Comparison of ENCODE assay signal across 8 mouse cellular contexts in the genomic region with DNA sequence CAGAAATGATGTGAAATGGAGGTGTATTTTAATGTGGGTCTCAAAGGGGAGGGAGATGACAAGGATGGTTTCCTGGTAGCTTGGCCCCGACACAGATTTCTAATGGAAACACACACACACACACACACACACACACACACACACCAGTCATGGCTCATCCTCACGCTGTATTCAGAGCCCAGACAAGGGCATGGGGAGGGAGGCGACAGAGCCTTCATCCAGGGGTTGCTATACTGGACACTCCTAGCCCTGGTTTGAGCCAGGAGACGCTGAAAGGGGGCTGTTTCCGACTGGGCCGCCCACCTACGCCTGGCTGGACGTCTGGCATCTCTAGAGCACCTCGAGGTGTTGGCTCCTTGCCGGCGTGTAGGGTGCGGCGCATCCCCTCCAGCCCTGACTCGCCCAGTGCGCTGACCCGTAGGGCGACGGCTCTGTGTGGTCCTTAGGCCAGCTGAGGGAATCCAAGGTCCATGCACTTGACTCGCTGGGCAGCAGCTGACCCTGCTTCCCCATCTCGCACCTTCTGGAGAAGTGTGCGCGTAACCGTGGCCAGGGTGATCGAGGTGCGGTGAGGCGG. TPM values are rescaled to one million over a fixed set of nuclear protein-coding genes. Genes with fewer than 3 reads are reported as not detected.
DNase-seq lines count a peak whose midpoint lies in the region; ATAC-seq and TF ChIP-seq lines count a peak whose summit lies in the region.

A gene (plus strand): TSS at position 426 of the 577 bp plus-strand sequence.

- TF ChIP-seq EP300 in heart, adult 2 months (IDR thresholded peaks at IDR 0.05; ENCODE audit: insufficient read depth, low read depth, low read length): no peak

- no peak for TF ChIP-seq CTCF in heart, adult 2 months (IDR thresholded peaks at IDR 0.05)
- TF ChIP-seq CTCF in kidney, adult 2 months (conservative IDR thresholded peaks at IDR 0.05; ENCODE audit: insufficient read depth, insufficient read length, low read depth, low read length): no peak

- DNase-seq in left cerebral cortex, adult 18-20 months (ENCODE audit: low spot score in 2 of 2): peak in 1 of 2 experiments; percentile 25
- DNase-seq in left cerebral cortex, adult 9 months (ENCODE audit: low spot score in 2 of 2): no peak
- peak; percentile 17 for DNase-seq in embryonic facial prominence, embryonic 10.5 days (ENCODE audit: low spot score)
- DNase-seq in heart, adult 2 months: peak; percentile 73 to 75
- peak; percentile 81 for DNase-seq in kidney, adult 2 months
- no peak for DNase-seq in liver, embryonic 13.5 days
- DNase-seq in thymus, postnatal 4 days: no peak

- H3K4me1 ChIP-seq in embryonic facial prominence, embryonic 10.5 days: peaks cover 20% of the 10 kb centered on the region
- peaks cover 3% of the 10 kb centered on the region for H3K4me1 ChIP-seq in heart, adult 2 months (ENCODE audit: control insufficient read depth, insufficient read depth, low read length)
- no peaks in the 10 kb centered on the region; the same call in 1 of the 2 replicates for H3K4me1 ChIP-seq in kidney, adult 2 months (ENCODE audit: control insufficient read depth, insufficient read depth, low read length)
- 0 out of 2 replicates have a peak, but pooled peaks cover 10% of the 10 kb centered on the region for H3K4me1 ChIP-seq in liver, embryonic 13.5 days (replicated peaks)

- no peaks in the 10 kb centered on the region for H3K9me3 ChIP-seq in embryonic facial prominence, embryonic 10.5 days
- H3K9me3 ChIP-seq in liver, embryonic 13.5 days (replicated peaks): no peaks in the 10 kb centered on the region

- H3K4me2 ChIP-seq in liver, embryonic 13.5 days: peak within 1 kb of the TSS; percentile 71
- peak within 1 kb of the TSS; percentile 91 for H3K4me2 ChIP-seq in myocyte (ENCODE audit: low read depth)

- ATAC-seq in liver, embryonic 13.5 days (ENCODE audit: low read depth): peak; percentile 50; the same call in 1 of the 2 replicates

- no peak for TF ChIP-seq POLR2A in heart, adult 2 months (IDR thresholded peaks at IDR 0.05; ENCODE audit: insufficient read depth, low read depth, low read length)
- TF ChIP-seq POLR2A in kidney, adult 2 months (IDR thresholded peaks at IDR 0.05; ENCODE audit: low read depth, low read length): no peak
- TF ChIP-seq POLR2A in myocyte (IDR thresholded peaks at IDR 0.05; ENCODE audit: insufficient read length, low read depth): no peak

- peak within 1 kb of the TSS; percentile 64 for H3ac ChIP-seq in myocyte (ENCODE audit: control insufficient read depth, insufficient read length)

- H3K4me3 ChIP-seq in embryonic facial prominence, embryonic 10.5 days: peak within 1 kb of the TSS; percentile 76
- peak within 1 kb of the TSS; percentile 93 for H3K4me3 ChIP-seq in heart, adult 2 months
- H3K4me3 ChIP-seq in kidney, adult 2 months (ENCODE audit: insufficient read depth, low read depth, low read length): peak within 1 kb of the TSS; percentile 77
- peak within 1 kb of the TSS; percentile 61 for H3K4me3 ChIP-seq in liver, embryonic 13.5 days (replicated peaks)
- peak within 1 kb of the TSS; percentile 51 for H3K4me3 ChIP-seq in myocyte

- peaks cover 77% of the 10 kb centered on the region for H3K27me3 ChIP-seq in embryonic facial prominence, embryonic 10.5 days (replicated peaks; ENCODE audit: low read depth, poor library complexity, severe bottlenecking)
- H3K27me3 ChIP-seq in heart, adult 2 months (ENCODE audit: control insufficient read depth, insufficient read depth, low read length): no peaks in the 10 kb centered on the region
- H3K27me3 ChIP-seq in kidney, adult 2 months (replicated peaks; ENCODE audit: control insufficient read depth, insufficient read depth, low read length): no peaks in the 10 kb centered on the region
- H3K27me3 ChIP-seq in liver, embryonic 13.5 days: peaks cover 57% of the 10 kb centered on the region
- no peaks in the 10 kb centered on the region for H3K27me3 ChIP-seq in myocyte (ENCODE audit: control insufficient read depth, insufficient read depth, insufficient read length)

- intact Hi-C loops in heart, adult 2 months (cut with DNase I): loop anchor here (1.0 to 2.0 kb wide), 3 partner anchors 12 to 31 kb away; a partner anchor contains a TSS

- H3K36me3 ChIP-seq in embryonic facial prominence, embryonic 10.5 days (replicated peaks): peaks cover 6% of the 10 kb centered on the region; the same call in 1 of the 2 replicates
- no peaks in the 10 kb centered on the region for H3K36me3 ChIP-seq in heart, adult 2 months (ENCODE audit: control insufficient read depth, insufficient read depth, low read length)
- no peaks in the 10 kb centered on the region for H3K36me3 ChIP-seq in kidney, adult 2 months (ENCODE audit: control insufficient read depth, insufficient read depth, low read length)
- H3K36me3 ChIP-seq in liver, embryonic 13.5 days: peaks cover 5% of the 10 kb centered on the region; the same call in 1 of the 2 replicates
- peaks cover 5% of the 10 kb centered on the region for H3K36me3 ChIP-seq in myocyte (ENCODE audit: control insufficient read depth, insufficient read depth)

- 2% methylated on average over 26 of the region's 26 CpGs for WGBS in embryonic facial prominence, embryonic 10.5 days
- 2% methylated on average over 26 of the region's 26 CpGs for WGBS in heart, adult 2 months
- WGBS in kidney, adult 2 months: 1% methylated on average over 26 of the region's 26 CpGs
- 4% methylated on average over 26 of the region's 26 CpGs for WGBS in liver, embryonic 13.5 days (ENCODE audit: insufficient replicate concordance)

- H3K27ac ChIP-seq in embryonic facial prominence, embryonic 10.5 days (replicated peaks): peak within 1 kb of the TSS; percentile 75
- peak within 1 kb of the TSS; percentile 96 for H3K27ac ChIP-seq in heart, adult 2 months
- H3K27ac ChIP-seq in kidney, adult 2 months (ENCODE audit: insufficient read depth, low read depth, low read length): peak within 1 kb of the TSS; percentile 77
- H3K27ac ChIP-seq in liver, embryonic 13.5 days: no peak within 1 kb of the TSS

- no peaks in the 10 kb centered on the region for H3K79me2 ChIP-seq in heart, adult 2 months (replicated peaks; ENCODE audit: control insufficient read depth, insufficient read depth, low read length)
- no peaks in the 10 kb centered on the region for H3K79me2 ChIP-seq in myocyte (ENCODE audit: control insufficient read depth, insufficient read depth)

- H3K9ac ChIP-seq in heart, adult 2 months (ENCODE audit: low read depth, low read length): peak within 1 kb of the TSS; percentile 85
- peak within 1 kb of the TSS; percentile 59 for H3K9ac ChIP-seq in liver, embryonic 13.5 days

TF ChIP-seq in myocyte, 11 proteins besides CTCF, POLR2A, EP300 and RAD21:
- no peak for TF ChIP-seq TCF12 (IDR thresholded peaks at IDR 0.05; ENCODE audit: insufficient read depth, poor library complexity, severe bottlenecking)
- no peak for TF ChIP-seq SRF (IDR thresholded peaks at IDR 0.05; ENCODE audit: control insufficient read depth, insufficient read length, low read depth)

RNA-seq across cellular contexts. Expression of the gene that starts here (rescaled TPM):
- total RNA-seq in left cerebral cortex, adult 18-20 months (2021): 100 to 1,000 TPM; 108 to 126 TPM
- polyA plus RNA-seq in embryonic facial prominence, embryonic 10.5 days (2016; fragmentation: Nextera tagmentation; extraction: Ambion mirVana): 1.8 TPM in 2 replicates
- 10 to 100 TPM in 1 of 2 experiments, 1 to 10 TPM in 1; 8.0 to 10.3 TPM for total RNA-seq in heart, adult 2 months (2021)
- polyA plus RNA-seq in heart, adult 2 months (2012; rRNA removed): 17.9 and 31.9 TPM in 2 replicates
- polyA plus RNA-seq in kidney, adult 2 months (2012; rRNA removed): 36.8 and 43.6 TPM in 2 replicates
- 0.79 and 1.9 TPM in 2 replicates for polyA plus RNA-seq in liver, embryonic 13.5 days (2015; fragmentation: Nextera tagmentation; extraction: Ambion mirVana)
- 16.4 TPM for polyA plus RNA-seq in myocyte (2012; fragmentation: generic; extraction: Trizol)

Comparison
In these comparisons a context has a peak if more than half of its experiments do, and no peak if none do; other contexts are left out.
1. RNA of the gene that starts here (total RNA-seq): 108 to 126 TPM in left cerebral cortex, adult 18-20 months; 8.0 to 10.3 TPM in heart, adult 2 months; every median in the first group is over 4 times any median in the second.
2. DNase-seq: peak in embryonic facial prominence, embryonic 10.5 days (single experiment), heart, adult 2 months (2 of 2) and kidney, adult 2 months (single experiment); none in left cerebral cortex, adult 9 months (0 of 2), liver, embryonic 13.5 days (single experiment) and thymus, postnatal 4 days (single experiment).
3. Peak in every context shown above with its lines, with median percentiles within 50 percentile points of each other: H3K4me3 ChIP-seq.